10 mouse cellular contexts compared by ENCODE assay signal in the genomic region with DNA sequence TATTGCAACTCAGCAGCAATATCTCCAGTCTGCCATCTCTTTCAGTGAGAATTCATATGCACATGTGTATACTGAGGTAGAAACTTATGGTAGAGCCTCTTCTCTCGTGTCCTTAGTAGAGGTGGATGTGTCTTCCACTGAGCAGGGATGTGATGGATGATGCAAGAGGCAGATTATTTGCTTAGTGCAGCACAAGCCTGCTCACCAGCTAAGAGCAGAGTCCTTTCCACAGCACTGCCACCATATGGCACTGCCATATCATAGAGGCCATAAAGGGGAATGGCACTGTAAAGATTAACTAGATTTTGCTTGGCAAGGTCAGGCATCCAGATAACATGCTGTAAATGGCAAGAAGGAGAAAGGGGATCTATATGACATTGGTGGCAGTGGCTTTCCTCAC.
DNase-seq lines count a peak whose midpoint lies in the region; ATAC-seq and TF ChIP-seq lines count a peak whose summit lies in the region.
"Had no signal": no experiment of that assay in that cellular context is flagged by ENCODE, and none has a peak within 500 bp of the region (broad histone marks: within the 10 kb centered on the region; RNA-seq: fewer than 3 reads in every experiment).

No protein-coding gene starts in this region.

- DNase-seq in heart, postnatal 0 days (ENCODE audit: low spot score), result no peak
- DNase-seq in heart, adult 9 months (ENCODE audit: low spot score in 2 of 2), result no peak
- DNase-seq in lung, postnatal 0 days (ENCODE audit: low spot score), result peak; percentile 15
- DNase-seq in lung, postnatal 14 days, result no peak
- peak; percentile 75 for DNase-seq in large intestine, adult 2 months (ENCODE audit: low read depth, low spot score)
- no peak for DNase-seq in stomach, postnatal 0 days (ENCODE audit: low spot score)
- DNase-seq in adrenal gland, adult 8-10 months, result no peak
- no peak for DNase-seq in thymus, adult 18-20 months
- DNase-seq: thymus, postnatal 4 days had no signal

- no peak for ATAC-seq in heart, postnatal 0 days (ENCODE audit: insufficient read depth, low read depth)
- ATAC-seq in lung, postnatal 0 days, result peak; percentile 11; the same call in 1 of the 2 replicates
- peak; percentile 42; the same call in 1 of the 2 replicates for ATAC-seq in stomach, postnatal 0 days (ENCODE audit: low FRiP score, low TSS enrichment)

- no peak overlapping the region for H3K4me3 ChIP-seq in heart, postnatal 0 days (ENCODE audit: low read depth, low read length)
- no peak overlapping the region for H3K4me3 ChIP-seq in lung, postnatal 0 days (ENCODE audit: low read depth, low read length)
- no peak overlapping the region for H3K4me3 ChIP-seq in stomach, postnatal 0 days (ENCODE audit: low read depth, low read length)
- H3K4me3 ChIP-seq: neural tube, embryonic 12.5 days had no signal

- 61% methylated on average over 1 of the region's 1 CpGs for WGBS in heart, postnatal 0 days
- WGBS in lung, postnatal 0 days, result 24% methylated on average over 1 of the region's 1 CpGs
- WGBS in large intestine, adult 2 months, result 25% methylated on average over 1 of the region's 1 CpGs
- WGBS in stomach, postnatal 0 days, result 57% methylated on average over 1 of the region's 1 CpGs

- H3K4me2 ChIP-seq in heart, postnatal 0 days (ENCODE audit: low read depth, low read length), result no peak overlapping the region
- H3K4me2 ChIP-seq in lung, postnatal 0 days (replicated peaks; ENCODE audit: low read depth, low read length), result no peak overlapping the region
- H3K4me2 ChIP-seq in stomach, postnatal 0 days (replicated peaks; ENCODE audit: low read depth), result no peak overlapping the region
- H3K4me2 ChIP-seq: neural tube, embryonic 12.5 days had no signal

- TF ChIP-seq CTCF in heart, postnatal 0 days (IDR thresholded peaks at IDR 0.05; ENCODE audit: low read depth), result no peak
- TF ChIP-seq CTCF in lung, postnatal 0 days (IDR thresholded peaks at IDR 0.05), result no peak
- TF ChIP-seq CTCF in stomach, postnatal 0 days (IDR thresholded peaks at IDR 0.05; ENCODE audit: low read depth), result peak; percentile 7; the same call in 1 of the 2 replicates

- TF ChIP-seq EP300 in heart, postnatal 0 days (IDR thresholded peaks at IDR 0.05; ENCODE audit: low read depth), result no peak
- no peak for TF ChIP-seq EP300 in lung, postnatal 0 days (IDR thresholded peaks at IDR 0.05)
- no peak for TF ChIP-seq EP300 in stomach, postnatal 0 days (optimal IDR thresholded peaks at IDR 0.05)

- H3K27ac ChIP-seq in heart, postnatal 0 days (ENCODE audit: low read depth), result peak overlapping the region; percentile 40; the same call in 1 of the 2 replicates
- peak overlapping the region; percentile 79 for H3K27ac ChIP-seq in lung, postnatal 0 days (ENCODE audit: low read length)
- 0 out of 2 replicates have a peak overlapping the region, but pooled peaks have one; percentile 30 for H3K27ac ChIP-seq in stomach, postnatal 0 days (replicated peaks)
- H3K27ac ChIP-seq: neural tube, embryonic 12.5 days had no signal

- H3K27me3 ChIP-seq in heart, postnatal 0 days (ENCODE audit: control insufficient read depth, insufficient read depth, low read length), result no peaks in the 10 kb centered on the region
- no peaks in the 10 kb centered on the region for H3K27me3 ChIP-seq in lung, postnatal 0 days (replicated peaks; ENCODE audit: insufficient read depth, low read length)
- H3K27me3 ChIP-seq in stomach, postnatal 0 days (ENCODE audit: control insufficient read depth, insufficient read depth, low read length), result no peaks in the 10 kb centered on the region
- H3K27me3 ChIP-seq: neural tube, embryonic 12.5 days had no signal

- no peaks in the 10 kb centered on the region for H3K36me3 ChIP-seq in heart, postnatal 0 days (replicated peaks; ENCODE audit: control insufficient read depth, insufficient read depth, low read length)
- H3K36me3 ChIP-seq in lung, postnatal 0 days (ENCODE audit: insufficient read depth, low read length), result no peaks in the 10 kb centered on the region
- H3K36me3 ChIP-seq in stomach, postnatal 0 days (ENCODE audit: control insufficient read depth, insufficient read depth, low read length), result no peaks in the 10 kb centered on the region
- H3K36me3 ChIP-seq: neural tube, embryonic 12.5 days had no signal

- H3K9ac ChIP-seq in heart, postnatal 0 days (replicated peaks; ENCODE audit: low read depth, low read length), result no peak overlapping the region
- no peak overlapping the region for H3K9ac ChIP-seq in lung, postnatal 0 days (replicated peaks; ENCODE audit: low read depth)
- H3K9ac ChIP-seq in stomach, postnatal 0 days (ENCODE audit: low read length), result no peak overlapping the region
- H3K9ac ChIP-seq: neural tube, embryonic 12.5 days had no signal

- no peaks in the 10 kb centered on the region for H3K4me1 ChIP-seq in heart, postnatal 0 days (ENCODE audit: control insufficient read depth, insufficient read depth)
- peaks cover 4% of the 10 kb centered on the region for H3K4me1 ChIP-seq in lung, postnatal 0 days (ENCODE audit: insufficient read depth, low read depth, low read length)
- H3K4me1 ChIP-seq in stomach, postnatal 0 days (replicated peaks; ENCODE audit: control insufficient read depth, insufficient read depth), result no peaks in the 10 kb centered on the region; the same call in 1 of the 2 replicates
- H3K4me1 ChIP-seq: neural tube, embryonic 12.5 days had no signal

- no peaks in the 10 kb centered on the region for H3K9me3 ChIP-seq in heart, postnatal 0 days (replicated peaks; ENCODE audit: control insufficient read depth, low read length)
- H3K9me3 ChIP-seq in lung, postnatal 0 days (ENCODE audit: low read length), result no peaks in the 10 kb centered on the region
- no peaks in the 10 kb centered on the region for H3K9me3 ChIP-seq in stomach, postnatal 0 days (ENCODE audit: control insufficient read depth, low read length)
- H3K9me3 ChIP-seq: neural tube, embryonic 12.5 days had no signal

Comparison
In these comparisons a context has a peak if more than half of its experiments do, and no peak if none do; other contexts are left out.
1. DNase-seq: peak in lung, postnatal 0 days (single experiment) and large intestine, adult 2 months (single experiment); none in heart, postnatal 0 days (single experiment), heart, adult 9 months (0 of 2), lung, postnatal 14 days (single experiment), stomach, postnatal 0 days (single experiment), adrenal gland, adult 8-10 months (single experiment) and thymus, adult 18-20 months (0 of 2).
2. Peak in every context shown above with its lines, with median percentiles within 50 percentile points of each other: H3K27ac ChIP-seq.